Mouse (Mus musculus): Measurements from ENCODE around the gene Meaf6.

The Meaf6 gene

DNA sequence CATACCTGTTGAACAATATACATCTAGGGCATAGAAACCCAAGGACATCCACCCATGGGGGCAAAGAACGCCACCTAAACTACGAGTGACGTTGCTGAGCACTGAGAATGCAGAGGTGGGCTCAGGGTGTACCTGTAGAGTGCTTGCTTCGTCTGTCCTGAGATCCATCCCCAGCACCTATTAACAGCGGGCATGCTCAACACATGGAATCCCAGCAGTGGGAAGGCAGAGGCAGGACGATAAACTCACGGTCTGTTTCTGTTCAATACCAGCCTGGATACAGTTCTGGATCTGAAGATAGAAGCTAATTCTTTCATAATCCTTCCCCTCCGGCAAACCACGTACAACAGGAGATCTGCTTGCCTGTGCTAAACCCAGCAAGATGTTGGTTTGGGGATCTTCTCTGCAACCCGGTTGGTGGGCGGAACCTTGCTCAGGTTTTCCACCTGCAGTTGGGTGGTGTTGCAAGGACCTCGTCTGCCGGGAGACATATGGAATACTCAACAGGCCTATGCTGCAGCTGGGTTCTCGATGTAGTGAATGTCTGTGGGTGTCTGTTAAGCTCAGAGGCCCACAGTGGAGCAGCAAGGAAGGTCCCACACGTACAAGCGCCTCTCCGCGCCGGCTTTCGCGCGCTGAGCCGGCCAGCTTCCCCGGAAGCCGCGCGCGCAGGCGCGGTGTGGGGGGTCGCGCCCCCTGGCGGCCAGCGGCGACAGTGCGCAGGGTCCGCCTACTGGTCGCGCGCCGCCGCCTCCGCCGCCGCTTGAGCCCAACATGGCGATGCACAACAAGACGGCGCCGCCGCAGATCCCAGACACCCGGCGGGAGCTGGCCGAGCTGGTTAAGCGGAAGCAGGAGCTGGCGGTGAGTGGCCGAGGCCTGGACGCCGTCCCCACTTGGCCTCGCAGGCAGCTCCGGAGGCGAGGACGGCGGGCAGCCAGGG lies at the start of gene Meaf6:
Gene Meaf6 (plus strand): TSS at position 732 of the 943 bp plus-strand sequence.
- peak; percentile 88 to 91 for DNase-seq (ENCODE audit: low spot score in 2 of 2)

DNA sequence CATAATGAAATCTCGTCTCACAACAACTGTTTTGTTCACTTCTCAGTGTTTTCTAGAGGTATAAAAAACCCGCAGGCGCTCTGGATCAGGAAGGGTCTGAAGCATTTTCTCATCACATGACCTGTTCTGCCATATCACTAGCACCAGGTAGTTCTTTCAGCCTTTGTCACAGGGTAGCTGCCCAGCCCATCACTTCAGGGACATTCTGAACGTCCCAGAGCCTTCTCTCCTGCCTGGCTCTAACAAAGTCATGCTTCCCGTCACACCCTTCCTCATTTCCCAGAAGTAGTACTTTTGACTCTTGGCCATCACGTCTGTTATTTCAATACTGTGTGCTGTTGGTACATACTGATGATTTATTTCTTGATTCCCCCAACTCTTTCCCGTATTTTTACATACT lies 40.5 kb upstream of the Meaf6 start:
- DNase-seq (ENCODE audit: low spot score in 2 of 2), result no peak

DNA sequence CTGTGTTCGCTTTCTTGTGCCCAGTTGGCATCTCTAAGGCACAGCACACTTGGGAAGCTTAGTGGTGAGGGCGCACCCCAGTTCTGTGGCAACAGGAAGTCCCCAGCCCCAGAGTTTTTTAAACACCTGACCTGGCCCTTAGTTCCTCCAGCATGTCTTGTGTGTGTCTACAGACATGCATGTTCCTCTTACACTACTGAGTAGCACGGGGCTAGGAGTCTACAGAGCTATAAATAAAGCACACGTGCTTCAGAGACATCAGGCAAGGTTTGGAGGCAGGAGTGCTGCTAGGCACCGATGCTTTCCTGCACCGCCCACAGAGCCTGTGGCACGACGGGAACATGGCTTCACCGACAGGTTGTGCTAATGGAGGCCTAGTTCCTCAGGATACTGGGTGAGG lies 29.5 kb upstream of the Meaf6 start:
- DNase-seq (ENCODE audit: low spot score in 2 of 2), result no peak

DNA sequence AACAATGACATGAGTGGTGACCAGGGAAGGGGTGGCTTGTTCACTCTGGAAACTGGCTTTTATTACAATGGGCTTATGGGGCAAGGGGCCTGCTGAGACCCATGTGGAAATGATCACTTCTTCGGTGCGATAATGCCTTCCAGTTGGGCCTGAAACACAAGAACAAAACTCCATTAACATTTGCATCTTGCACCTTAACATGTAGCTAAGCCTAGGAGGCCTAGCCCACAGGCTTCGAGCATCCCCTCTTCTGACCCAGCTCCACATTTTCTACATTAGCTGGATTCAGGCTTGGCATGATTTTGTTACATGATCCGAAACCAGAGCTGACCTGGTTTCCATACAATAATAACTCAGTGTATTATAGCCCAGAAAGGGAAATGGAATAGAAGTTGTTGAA lies 28.5 kb upstream of the Meaf6 start:
- no peak for DNase-seq (ENCODE audit: low spot score in 2 of 2)

DNA sequence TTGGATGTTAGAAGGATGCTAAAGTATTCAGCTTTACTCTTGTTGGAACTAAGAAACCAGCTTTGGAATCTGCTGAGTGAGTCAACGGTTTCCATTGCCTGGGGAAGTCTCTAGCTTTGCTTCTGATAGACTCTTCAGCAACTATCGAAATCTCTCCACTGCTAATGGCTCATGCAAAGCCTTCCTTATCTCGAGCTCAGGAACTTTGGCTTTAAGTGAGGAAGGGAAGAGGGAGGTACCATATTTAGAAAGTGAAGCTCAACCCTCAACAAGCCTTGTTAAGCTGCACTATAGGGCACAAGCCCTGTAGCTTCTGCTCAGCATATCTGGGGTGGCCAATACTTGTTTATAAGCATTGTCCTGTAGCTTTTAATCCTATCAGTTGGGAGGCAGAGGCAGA lies 27.7 kb upstream of the Meaf6 start:
- DNase-seq (ENCODE audit: low spot score in 2 of 2), result no peak

DNA sequence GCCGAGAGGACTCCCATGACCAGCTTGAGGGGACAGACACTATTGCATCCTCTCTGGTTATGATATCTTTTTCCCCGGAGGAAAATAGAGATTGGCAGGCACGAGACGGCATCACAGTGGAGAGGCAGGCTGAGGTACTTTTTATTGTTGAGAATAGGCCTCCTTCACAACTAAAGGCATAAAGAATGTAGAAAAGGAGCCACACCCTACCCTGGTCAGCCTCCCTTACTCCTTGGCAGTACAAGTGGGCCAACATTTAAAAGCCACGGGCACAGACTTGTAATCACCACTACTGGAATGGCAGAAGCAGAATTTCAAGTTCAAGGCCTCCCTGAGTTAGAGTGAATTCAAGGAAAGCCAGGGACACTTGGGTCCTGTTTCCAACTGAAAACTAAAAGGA lies 26.9 kb upstream of the Meaf6 start:
- DNase-seq (ENCODE audit: low spot score in 2 of 2), result no peak

DNA sequence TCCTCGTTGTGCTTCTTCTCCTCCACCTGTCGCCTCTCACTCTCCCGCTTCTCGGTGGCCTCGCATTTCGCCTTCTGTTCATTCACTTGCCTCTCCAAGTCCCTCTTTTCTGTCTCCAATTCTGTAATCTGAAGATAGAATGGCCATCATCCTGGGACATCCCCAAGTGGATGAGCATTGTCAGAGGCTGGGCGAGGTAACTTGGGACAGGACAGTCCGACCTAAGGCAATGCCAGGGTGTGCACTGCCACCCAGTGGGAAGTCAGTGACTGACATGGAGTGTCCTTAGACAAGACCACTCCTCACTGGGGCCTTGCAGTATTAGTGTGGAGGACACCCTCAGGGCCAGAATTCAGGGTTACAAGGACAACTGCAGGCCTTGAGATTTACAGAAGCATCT lies 25.9 kb upstream of the Meaf6 start:
- DNase-seq (ENCODE audit: low spot score in 2 of 2), result peak; percentile 48 to 69

DNA sequence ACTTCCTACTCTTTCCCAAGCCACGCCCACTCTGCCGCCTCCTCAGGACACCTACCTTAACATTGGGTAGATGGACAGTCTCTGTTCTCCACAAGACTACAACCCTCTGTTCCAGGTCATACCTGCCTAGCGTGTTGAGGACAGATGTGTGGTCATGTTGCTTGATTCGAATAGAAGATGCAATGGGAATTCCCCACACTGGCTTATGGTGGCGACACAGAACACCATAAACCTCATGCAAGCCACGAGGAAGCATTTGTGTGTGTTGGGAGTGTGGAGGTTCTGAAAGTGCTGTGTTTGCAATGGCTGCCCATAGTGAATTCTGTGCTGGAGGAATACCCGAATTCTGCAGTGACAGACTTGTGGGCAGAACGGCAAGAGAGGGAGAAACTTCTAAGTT lies 21.1 kb upstream of the Meaf6 start:
- DNase-seq (ENCODE audit: low spot score in 2 of 2), result no peak

DNA sequence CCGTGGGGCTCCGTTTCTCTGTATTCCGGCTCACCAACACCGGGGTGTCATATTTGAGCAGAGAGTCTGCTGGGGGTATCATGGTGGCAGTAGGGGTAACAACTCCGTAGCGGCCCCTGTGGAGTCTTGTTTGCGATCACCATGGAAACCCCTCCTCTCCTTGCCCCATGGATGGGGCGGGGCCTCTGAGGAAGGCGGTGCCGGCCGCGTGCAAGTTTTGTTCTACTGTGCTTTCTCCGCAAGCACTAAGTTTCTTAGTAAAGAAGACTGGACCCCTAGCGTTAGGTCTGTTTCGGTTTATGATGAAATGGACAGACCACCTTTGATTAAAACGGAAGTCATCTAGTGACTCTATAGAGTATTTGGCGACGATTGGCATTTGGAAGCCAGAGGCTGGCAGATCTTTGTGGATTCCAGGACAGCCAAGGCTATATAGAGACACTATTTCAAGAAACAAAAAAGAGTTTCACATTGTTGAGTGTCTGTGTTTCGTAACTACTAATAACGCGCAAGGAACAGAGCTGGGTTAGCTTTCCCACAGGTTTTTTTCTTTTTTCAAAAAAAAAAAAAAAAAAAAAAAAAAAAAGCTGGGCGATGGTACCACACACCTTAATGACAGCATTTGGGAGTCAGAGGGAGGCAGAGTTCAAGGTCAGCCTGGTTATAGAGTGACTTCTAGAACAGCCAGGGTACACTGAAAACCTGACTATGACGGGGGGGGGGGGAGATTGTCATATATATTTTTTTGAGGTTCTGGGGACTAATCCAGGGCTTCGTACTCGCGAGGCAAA lies 19.2 kb upstream of the Meaf6 start, which contains the start of gene Dnali1:
Gene Dnali1 (minus strand): TSS at position 187 of the 791 bp plus-strand sequence.
- DNase-seq (ENCODE audit: low spot score in 2 of 2), result peak in 1 of 2 experiments; percentile 38

DNA sequence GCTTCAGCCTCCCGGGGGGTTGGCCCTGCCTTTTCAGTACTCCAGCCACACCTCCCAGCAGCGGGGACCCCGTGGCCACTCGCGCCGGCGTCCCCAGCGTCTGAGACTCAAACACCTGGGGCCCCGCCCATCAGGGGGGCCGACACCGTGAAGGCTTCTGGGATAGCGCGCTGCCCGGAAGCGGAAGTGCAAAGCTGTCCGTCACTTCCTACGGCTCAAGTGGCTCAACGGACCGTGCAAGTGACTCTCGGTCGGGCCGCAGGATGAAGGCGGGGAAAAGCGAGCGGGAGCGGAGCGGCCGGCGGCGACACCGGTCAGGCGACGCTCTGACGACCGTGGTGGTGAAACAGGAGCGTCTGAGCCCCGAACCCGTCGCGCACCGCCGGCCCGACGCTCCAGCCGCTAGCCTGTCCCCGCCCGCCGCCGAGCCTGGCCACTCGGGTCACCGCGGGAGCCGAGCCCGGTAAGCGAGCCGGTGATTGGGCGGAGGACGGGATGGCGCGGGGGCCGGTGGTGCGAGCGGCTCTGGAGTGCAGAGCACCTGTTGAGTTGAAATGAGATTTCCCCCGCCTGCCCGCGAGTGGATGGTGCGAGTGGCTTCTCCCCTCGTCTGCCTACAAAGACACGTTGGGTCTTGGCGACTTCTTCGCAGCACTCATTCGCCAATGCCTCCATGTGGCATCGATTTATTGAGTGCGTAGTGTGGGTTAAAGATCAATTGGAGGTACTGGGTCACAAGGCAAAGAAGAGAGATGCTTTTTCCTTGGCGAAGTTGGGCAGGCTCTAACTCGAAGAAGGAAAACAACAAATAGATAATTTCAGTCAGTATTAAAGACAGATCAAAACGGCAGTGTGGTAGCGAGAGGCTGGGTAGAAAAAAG lies 18.2 kb upstream of the Meaf6 start, which contains the start of gene Snip1:
Gene Snip1 (plus strand): TSS at position 183 of the 881 bp plus-strand sequence.
- peak; percentile 87 to 92 for DNase-seq (ENCODE audit: low spot score in 2 of 2)

DNA sequence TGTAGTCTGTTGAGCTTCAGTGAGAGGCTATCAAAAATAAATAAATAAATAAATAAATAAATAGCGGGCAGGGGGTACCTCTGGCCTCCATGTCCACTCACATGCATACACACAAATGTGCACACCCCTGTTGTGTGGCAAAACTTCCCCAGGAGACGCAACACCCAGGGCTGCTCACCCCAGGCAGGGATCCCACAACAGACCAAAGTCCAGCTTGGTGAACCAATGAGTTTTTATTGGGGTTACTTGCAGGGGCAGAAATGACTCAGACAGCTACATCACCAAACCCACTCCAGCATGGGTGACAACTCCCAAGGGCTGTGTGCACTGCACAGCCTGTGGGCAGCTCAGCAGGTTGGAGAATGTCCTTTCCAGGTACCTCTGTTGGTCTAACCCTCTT lies 7.2 kb upstream of the Meaf6 start:
- DNase-seq (ENCODE audit: low spot score in 2 of 2), result no peak

DNA sequence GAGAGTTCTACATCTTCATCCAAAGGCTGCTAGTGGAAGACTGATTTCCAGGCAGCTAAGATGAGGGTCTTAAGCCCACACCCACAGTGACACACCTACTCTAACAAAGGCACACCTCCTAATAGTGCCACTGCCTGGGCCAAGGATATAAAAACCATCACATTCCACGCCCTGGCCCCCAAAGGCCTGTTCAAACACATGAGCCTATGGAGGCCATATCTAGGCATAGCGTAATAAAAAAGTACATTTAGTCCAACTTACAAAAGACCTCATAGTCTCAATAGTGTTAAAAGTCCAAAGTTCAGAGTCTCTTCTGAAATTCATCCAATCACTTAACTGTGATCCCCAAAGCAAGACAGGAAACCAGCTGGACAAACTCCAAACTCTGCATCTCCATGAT lies 6.2 kb upstream of the Meaf6 start:
- DNase-seq (ENCODE audit: low spot score in 2 of 2), result no peak

DNA sequence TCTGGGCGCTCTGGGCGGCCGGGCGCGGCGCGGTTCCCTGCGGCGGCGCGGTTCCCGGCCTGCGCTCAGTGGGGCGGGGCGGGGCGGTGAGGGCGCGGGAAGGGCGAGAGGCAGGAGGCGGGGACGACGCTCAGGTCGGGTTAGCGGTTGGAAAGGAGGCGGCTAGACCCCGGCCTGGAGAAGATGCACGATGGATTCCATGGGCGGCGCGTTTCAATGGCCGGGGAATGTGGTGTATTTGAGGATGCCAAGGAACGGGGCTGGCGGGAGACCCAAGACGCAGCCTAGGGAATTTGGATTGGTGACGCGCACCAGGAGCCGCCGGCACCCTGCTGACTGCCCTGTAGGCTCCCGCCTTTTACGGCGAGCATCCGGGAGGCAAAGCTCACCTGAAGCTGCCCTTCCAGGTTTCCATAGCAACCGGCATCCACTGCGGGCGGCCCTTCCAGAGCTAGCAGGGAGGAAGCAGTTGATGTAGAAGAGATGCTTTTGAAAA lies 460 bp downstream of the Meaf6 start:
- DNase-seq (ENCODE audit: low spot score in 2 of 2), result peak in 1 of 2 experiments; percentile 80

DNA sequence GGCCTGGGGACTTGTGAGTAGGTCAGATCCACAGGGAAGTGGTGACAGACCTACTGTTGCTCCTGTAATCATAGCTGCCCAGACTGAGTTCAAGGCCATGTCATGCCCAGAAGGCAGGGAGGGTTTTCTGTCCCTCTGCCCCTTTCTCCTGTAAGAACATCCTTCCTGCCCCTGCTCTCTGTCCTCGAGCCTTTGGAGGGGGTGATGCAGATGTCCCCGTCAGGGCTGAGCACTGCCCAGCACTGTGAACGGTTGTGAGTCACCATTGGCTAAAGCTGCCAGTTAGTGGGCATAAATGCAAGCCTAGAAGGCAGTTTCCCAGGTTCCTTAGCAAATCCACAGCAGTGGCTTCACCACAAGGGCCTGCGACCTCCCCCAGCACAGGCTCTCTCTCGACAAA lies 8.1 kb downstream of the Meaf6 start:
- DNase-seq (ENCODE audit: low spot score in 2 of 2), result no peak

DNA sequence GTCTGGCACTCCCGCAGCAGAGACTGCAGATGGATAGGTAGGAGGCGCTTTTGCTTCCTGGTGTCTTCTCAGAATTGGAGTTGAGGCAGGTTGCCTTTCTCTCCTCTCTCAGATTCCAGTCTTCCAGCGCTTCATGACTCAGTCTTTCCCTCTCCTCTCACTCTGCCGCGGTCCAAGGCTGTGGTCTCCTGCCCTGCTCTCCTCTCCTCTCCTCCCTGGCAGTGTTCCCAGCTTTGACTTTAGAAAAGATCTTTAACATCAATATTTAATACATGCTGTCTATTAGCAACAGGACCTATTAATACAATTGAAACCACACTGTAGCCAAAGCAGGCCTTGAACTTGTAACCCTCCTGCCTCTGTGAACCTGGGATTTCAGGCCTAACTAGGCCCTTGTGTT lies 11.1 kb downstream of the Meaf6 start:
- no peak for DNase-seq (ENCODE audit: low spot score in 2 of 2)

DNA sequence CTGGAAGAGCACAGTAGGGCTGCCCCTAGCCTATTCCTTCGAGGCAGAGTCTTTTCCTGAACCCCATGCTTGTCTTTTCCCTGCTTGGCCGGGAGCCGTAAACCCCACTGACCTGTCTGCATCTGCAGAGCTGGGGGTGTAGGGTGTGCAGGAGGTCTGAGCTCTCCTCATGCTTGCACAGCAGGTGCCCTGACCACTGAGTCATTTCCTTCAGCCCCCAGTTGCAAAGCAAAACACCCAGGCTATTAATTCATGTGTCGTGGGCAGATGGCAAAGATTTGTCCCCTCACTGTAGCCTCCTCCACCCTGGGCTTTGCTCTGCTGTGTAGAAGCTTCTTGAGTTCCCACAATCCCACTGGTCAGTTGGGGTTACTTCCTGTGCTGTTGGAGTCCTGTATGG lies 12.5 kb downstream of the Meaf6 start:
- no peak for DNase-seq (ENCODE audit: low spot score in 2 of 2)

DNA sequence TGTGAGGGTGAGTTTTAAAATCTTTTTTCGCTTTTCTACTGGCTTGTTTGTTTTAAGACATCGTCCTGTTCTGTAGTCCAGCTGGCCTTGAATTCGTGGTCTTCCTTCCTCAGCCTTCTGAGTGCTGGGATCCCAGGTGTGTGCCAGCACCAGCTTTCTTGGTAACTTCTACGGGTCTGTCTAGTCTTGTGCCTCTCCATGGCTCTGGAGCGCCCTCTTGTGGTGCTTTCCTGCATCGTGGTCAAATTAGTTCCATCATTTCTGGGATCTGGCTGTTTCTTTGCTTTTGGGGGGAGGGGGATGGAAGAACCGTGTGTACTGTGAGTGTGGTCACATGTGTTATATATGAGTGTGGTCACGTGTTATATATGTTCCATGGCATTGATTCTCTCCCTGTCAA lies 14.5 kb downstream of the Meaf6 start:
- peak; percentile 63 to 85 for DNase-seq (ENCODE audit: low spot score in 2 of 2)

DNA sequence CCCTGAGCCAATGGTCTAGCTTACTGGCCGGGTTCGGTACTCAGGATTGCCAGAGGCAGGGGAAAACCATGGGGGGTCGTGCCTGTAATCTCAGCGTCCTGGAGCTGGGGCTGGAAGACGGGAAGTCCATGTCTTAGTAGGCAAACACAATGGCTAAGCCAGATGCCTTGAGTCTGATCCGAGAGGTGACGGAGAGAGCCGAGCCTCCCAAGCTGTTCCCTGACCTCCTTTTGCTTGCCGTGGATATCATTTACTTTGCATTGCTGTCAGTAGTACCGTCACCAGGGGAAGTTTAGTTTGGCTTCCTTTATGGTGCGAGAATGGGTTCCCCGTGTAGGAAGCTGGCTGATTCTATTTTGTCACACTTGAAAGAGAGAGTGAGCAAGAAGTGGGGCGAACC lies 16.4 kb downstream of the Meaf6 start:
- DNase-seq (ENCODE audit: low spot score in 2 of 2), result no peak

DNA sequence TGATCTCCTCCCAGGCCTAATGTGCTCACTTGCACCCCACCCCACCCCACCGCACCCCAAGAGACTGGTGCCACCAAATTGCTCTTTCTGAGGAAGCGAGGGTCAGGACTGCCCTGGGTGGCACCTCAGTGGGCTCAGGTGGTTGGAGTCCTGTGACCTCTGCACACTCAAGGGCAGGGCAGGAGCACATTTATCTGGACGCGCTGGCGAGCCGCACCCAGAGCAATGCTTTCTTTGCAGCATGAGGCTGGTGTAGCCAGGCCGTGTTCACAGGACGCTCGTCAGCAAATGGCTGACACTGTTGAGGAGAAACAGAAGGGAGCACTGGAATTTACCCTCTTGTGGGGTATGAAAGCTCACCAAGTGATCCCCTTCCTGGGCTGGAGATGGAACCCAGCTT lies 20.4 kb downstream of the Meaf6 start:
- no peak for DNase-seq (ENCODE audit: low spot score in 2 of 2)

DNA sequence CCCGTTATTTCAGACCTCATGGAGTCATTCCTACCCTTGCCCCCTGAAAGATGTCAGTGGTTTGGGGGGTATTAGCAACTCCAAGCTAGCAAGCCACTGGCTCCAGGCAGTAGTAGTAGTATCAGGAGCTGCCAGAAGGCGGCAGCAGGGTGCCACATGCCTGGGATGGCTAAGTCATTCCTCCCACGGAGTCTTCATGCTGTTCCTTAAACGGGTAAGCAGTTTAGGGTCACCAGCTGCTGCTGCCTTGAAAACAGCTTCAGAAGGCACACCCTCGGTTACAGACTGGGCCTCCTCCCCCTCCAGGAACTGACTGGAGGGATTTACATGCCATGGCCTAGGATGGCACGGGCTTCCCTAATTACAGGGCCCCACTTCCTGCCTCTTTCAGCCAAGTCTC lies 29.7 kb downstream of the Meaf6 start:
- peak; percentile 79 to 84 for DNase-seq (ENCODE audit: low spot score in 2 of 2)

DNA sequence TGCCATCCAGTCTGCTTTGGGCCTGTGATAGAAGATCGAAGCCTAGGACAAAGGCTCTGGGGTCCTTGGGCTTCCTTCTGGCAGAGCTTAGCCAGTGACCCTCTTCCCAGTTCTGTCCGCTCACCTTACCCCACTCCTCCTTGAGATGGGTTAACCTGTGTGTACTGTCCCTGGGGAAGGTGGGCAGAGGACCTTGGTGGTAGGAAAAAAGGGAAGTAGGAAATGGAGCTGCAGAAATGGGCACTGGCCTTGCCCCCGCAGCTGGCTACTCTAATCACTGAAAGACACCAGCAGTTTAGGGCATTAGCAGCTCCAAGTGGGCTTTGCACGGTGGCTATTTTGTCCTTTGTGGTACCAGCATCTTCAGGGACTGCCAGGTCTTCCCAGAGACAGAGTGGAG lies 30.1 kb downstream of the Meaf6 start:
- DNase-seq (ENCODE audit: low spot score in 2 of 2), result no peak

DNA sequence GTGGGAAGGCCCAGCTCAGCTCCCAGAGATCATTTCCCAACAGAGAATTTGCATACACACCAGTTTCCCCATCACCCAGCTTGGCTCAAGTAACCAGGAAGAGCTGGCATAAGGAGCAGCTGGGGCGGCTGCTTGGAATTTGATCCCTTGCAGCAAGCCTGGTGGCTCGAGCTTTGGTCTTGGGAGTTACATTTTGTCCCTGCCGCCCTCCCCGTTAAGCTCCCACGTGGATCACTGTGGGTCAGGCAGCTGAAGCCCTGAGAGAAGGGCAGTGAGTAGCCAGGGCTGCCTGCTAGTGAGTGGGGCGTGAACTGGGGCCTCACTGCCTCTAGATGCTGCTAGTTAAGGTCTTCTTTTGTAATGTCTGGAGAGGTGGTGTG lies 30.8 kb downstream of the Meaf6 start:
- DNase-seq (ENCODE audit: low spot score in 2 of 2), result no peak

All from urinary bladder, postnatal 4 days (tissue).